Mouse (Mus musculus): ENCODE results near the gene Cntd1. TPM values are rescaled to one million over a fixed set of nuclear protein-coding genes. Genes with fewer than 3 reads are reported as not detected.
A peak's percentile ranks its signal among the peaks of the same experiment; 100 is the strongest.

The Cntd1 gene
- polyA plus RNA-seq, 1 experiment from 2014 or later: 1.3 TPM

- ATAC-seq (ENCODE audit: insufficient number of reproducible peaks, low FRiP score, low TSS enrichment, low read depth): 0 out of 2 replicates have a peak, but pooled peaks have one; percentile 52
- peaks cover 12% of the 10 kb centered on the region; the same call in 1 of the 2 replicates for H3K4me1 ChIP-seq
- H3K9me3 ChIP-seq: no peaks in the 10 kb centered on the region
- no peak overlapping the region for H3K9ac ChIP-seq
- H3K36me3 ChIP-seq: no peaks in the 10 kb centered on the region
- no peak overlapping the region for H3K4me3 ChIP-seq
- H3K27ac ChIP-seq: peak overlapping the region; percentile 75
- no peak overlapping the region for H3K4me2 ChIP-seq
- 16% methylated on average over 5 of the region's 5 CpGs for WGBS
- H3K27me3 ChIP-seq: no peaks in the 10 kb centered on the region; the same call in 1 of the 2 replicates
Observed at GRCm38 (mm10) chr11:101238071-101238647, 40.7 kb upstream of the Cntd1 start.

- Histone ChIP-seq H3K4me2 (no peak overlapping the region), H3K9ac (no peak overlapping the region), H3K27ac (no peak overlapping the region), H3K36me3 (no peaks in the 10 kb centered on the region), H3K4me3 (no peak overlapping the region), H3K27me3 (peaks cover 12% of the 10 kb centered on the region), H3K9me3 (no peaks in the 10 kb centered on the region), H3K4me1 (peaks cover 33% of the 10 kb centered on the region)
- WGBS: 3% methylated on average over 4 of the region's 4 CpGs
- ATAC-seq (ENCODE audit: insufficient number of reproducible peaks, low FRiP score, low TSS enrichment, low read depth): no peak
Observed at GRCm38 (mm10) chr11:101245071-101245470, 33.7 kb upstream of the Cntd1 start.

GRCm38 (mm10) chr11:101245855-101246701, 32.7 kb upstream of the Cntd1 start, which contains the start of gene Ramp2:
Ramp2 (plus strand) TSS chr11:101246028.
- peak; percentile 69 for ATAC-seq (ENCODE audit: insufficient number of reproducible peaks, low FRiP score, low TSS enrichment, low read depth)
- Histone ChIP-seq H3K27ac (peak within 1 kb of the TSS; percentile 82), H3K36me3 (no peaks in the 10 kb centered on the region), H3K4me1 (peaks cover 33% of the 10 kb centered on the region), H3K4me3 (peak within 1 kb of the TSS; percentile 64), H3K9me3 (no peaks in the 10 kb centered on the region), H3K9ac (peak within 1 kb of the TSS; percentile 67), H3K27me3 (peaks cover 12% of the 10 kb centered on the region), H3K4me2 (peak within 1 kb of the TSS; percentile 96)
- WGBS: under 1% methylated on average over 61 of the region's 63 CpGs

GRCm38 (mm10) chr11:101246702-101247012, 32.2 kb upstream of the Cntd1 start:
- WGBS: 6% methylated on average over 7 of the region's 7 CpGs
- Histone ChIP-seq H3K4me1 (peaks cover 33% of the 10 kb centered on the region), H3K4me2 (peak overlapping the region; percentile 96), H3K27me3 (peaks cover 12% of the 10 kb centered on the region), H3K9me3 (no peaks in the 10 kb centered on the region), H3K9ac (peak overlapping the region; percentile 67), H3K36me3 (no peaks in the 10 kb centered on the region), H3K4me3 (peak overlapping the region; percentile 64), H3K27ac (0 out of 2 replicates have a peak overlapping the region, but pooled peaks have one; percentile 82)
- no peak; the same call in 1 of the 2 replicates for ATAC-seq (ENCODE audit: insufficient number of reproducible peaks, low FRiP score, low TSS enrichment, low read depth)

GRCm38 (mm10) chr11:101247521-101248030, 31.2 kb upstream of the Cntd1 start:
- no peak for ATAC-seq (ENCODE audit: insufficient number of reproducible peaks, low FRiP score, low TSS enrichment, low read depth)
- Histone ChIP-seq H3K27me3 (peaks cover 12% of the 10 kb centered on the region), H3K4me1 (peaks cover 33% of the 10 kb centered on the region), H3K27ac (no peak overlapping the region), H3K36me3 (no peaks in the 10 kb centered on the region), H3K4me2 (peak overlapping the region; percentile 96; the same call in 1 of the 2 replicates), H3K9ac (no peak overlapping the region), H3K9me3 (no peaks in the 10 kb centered on the region), H3K4me3 (peak overlapping the region; percentile 64; the same call in 1 of the 2 replicates)
- 79% methylated on average over 6 of the region's 6 CpGs for WGBS

GRCm38 (mm10) chr11:101248258-101248994, 30.4 kb upstream of the Cntd1 start:
- WGBS: 25% methylated on average over 14 of the region's 14 CpGs

GRCm38 (mm10) chr11:101251031-101251430, 27.8 kb upstream of the Cntd1 start:
- Histone ChIP-seq H3K4me3 (no peak overlapping the region), H3K27ac (no peak overlapping the region), H3K27me3 (peaks cover 9% of the 10 kb centered on the region), H3K4me2 (no peak overlapping the region), H3K36me3 (peaks cover 3% of the 10 kb centered on the region; the same call in 1 of the 2 replicates), H3K9me3 (no peaks in the 10 kb centered on the region), H3K4me1 (peaks cover 33% of the 10 kb centered on the region), H3K9ac (no peak overlapping the region)
- ATAC-seq (ENCODE audit: insufficient number of reproducible peaks, low FRiP score, low TSS enrichment, low read depth): no peak
- WGBS: 74% methylated on average over 2 of the region's 2 CpGs

More at GRCm38 (mm10) chr11:101248258-101248994, 30.4 kb upstream of the Cntd1 start:
- Histone ChIP-seq H3K9ac (no peak overlapping the region), H3K36me3 (no peaks in the 10 kb centered on the region), H3K4me1 (peaks cover 36% of the 10 kb centered on the region), H3K27me3 (peaks cover 12% of the 10 kb centered on the region), H3K9me3 (no peaks in the 10 kb centered on the region), H3K4me2 (no peak overlapping the region), H3K4me3 (no peak overlapping the region), H3K27ac (no peak overlapping the region)
- no peak for ATAC-seq (ENCODE audit: insufficient number of reproducible peaks, low FRiP score, low TSS enrichment, low read depth)

- peaks cover 11% of the 10 kb centered on the region; the same call in 1 of the 2 replicates for H3K36me3 ChIP-seq
- H3K9me3 ChIP-seq: no peaks in the 10 kb centered on the region
- peak overlapping the region; percentile 85 for H3K4me2 ChIP-seq
- peak overlapping the region; percentile 92 for H3K27ac ChIP-seq
- WGBS: 7% methylated on average over 7 of the region's 7 CpGs
- H3K27me3 ChIP-seq: peaks cover under 1% of the 10 kb centered on the region; the same call in 1 of the 2 replicates
- H3K4me1 ChIP-seq: peaks cover 18% of the 10 kb centered on the region
- H3K4me3 ChIP-seq: peak overlapping the region; percentile 68
- ATAC-seq (ENCODE audit: insufficient number of reproducible peaks, low FRiP score, low TSS enrichment, low read depth): no peak
- peak overlapping the region; percentile 15 for H3K9ac ChIP-seq
Observed at GRCm38 (mm10) chr11:101252941-101253340, 25.9 kb upstream of the Cntd1 start.

- Histone ChIP-seq H3K36me3 (peaks cover 18% of the 10 kb centered on the region; the same call in 1 of the 2 replicates), H3K4me2 (peak within 1 kb of the TSS; percentile 85), H3K4me1 (peaks cover 20% of the 10 kb centered on the region), H3K27me3 (no peaks in the 10 kb centered on the region), H3K9me3 (no peaks in the 10 kb centered on the region), H3K27ac (peak within 1 kb of the TSS; percentile 92), H3K9ac (peak within 1 kb of the TSS; percentile 65), H3K4me3 (peak within 1 kb of the TSS; percentile 68)
- peak; percentile 66 for ATAC-seq (ENCODE audit: insufficient number of reproducible peaks, low FRiP score, low TSS enrichment, low read depth)
- under 1% methylated on average over 40 of the region's 40 CpGs for WGBS
Observed at GRCm38 (mm10) chr11:101253613-101254389, 25.0 kb upstream of the Cntd1 start, which contains the start of gene Vps25. Vps25 (plus strand) TSS chr11:101253707.

GRCm38 (mm10) chr11:101255826-101256775, 22.7 kb upstream of the Cntd1 start:
- ATAC-seq (ENCODE audit: insufficient number of reproducible peaks, low FRiP score, low TSS enrichment, low read depth): no peak
- peaks cover 19% of the 10 kb centered on the region; the same call in 1 of the 2 replicates for H3K36me3 ChIP-seq
- H3K9ac ChIP-seq: no peak overlapping the region
- no peak overlapping the region for H3K4me2 ChIP-seq
- H3K27me3 ChIP-seq: no peaks in the 10 kb centered on the region
- no peak overlapping the region for H3K27ac ChIP-seq
- H3K4me1 ChIP-seq: peaks cover 43% of the 10 kb centered on the region
- H3K4me3 ChIP-seq: no peak overlapping the region
- WGBS: 90% methylated on average over 13 of the region's 13 CpGs
- no peaks in the 10 kb centered on the region for H3K9me3 ChIP-seq
